Mouse (Mus musculus) c-Kit-positive CD71-negative TER-119-negative erythroid progenitor cells, embryonic 14.5 days (primary cell): ENCODE data around the gene Zkscan1.
"Not testable (repeated sequence)": the region's sequence is repeated elsewhere in the genome, so short reads cannot be mapped to it uniquely, and the experiment has no call there.

Source experiments
- DNase-seq: peaks from one replicate; pipeline ENCODE4 v3.0.0-alpha.2; 2013; ENCODE audit warnings: low read depth

Zkscan1 gene

DNA sequence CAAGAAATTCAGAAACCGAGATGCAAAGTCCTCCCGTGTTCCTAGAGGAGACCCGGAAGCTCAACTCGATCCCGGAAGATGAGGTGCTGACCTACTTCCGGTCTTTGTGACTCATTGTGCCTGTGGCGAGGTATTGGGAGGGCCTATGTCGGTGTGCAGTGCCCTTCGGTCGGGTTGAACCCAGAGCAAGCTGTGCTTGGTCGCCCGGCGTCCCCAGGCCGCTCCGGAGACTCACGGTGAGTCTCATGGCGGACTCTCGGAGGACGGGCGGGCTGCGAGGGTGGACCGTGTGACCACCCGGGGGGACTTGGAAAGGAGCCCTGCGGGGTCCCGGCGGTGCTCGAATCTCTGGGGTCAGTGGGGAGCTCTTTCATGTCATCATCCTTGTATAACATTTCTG lies at the start of gene Zkscan1:
TSS of gene Zkscan1 (plus strand) at position 89 of the 400 bp plus-strand sequence.
- DNase-seq = peak; percentile 84

DNA sequence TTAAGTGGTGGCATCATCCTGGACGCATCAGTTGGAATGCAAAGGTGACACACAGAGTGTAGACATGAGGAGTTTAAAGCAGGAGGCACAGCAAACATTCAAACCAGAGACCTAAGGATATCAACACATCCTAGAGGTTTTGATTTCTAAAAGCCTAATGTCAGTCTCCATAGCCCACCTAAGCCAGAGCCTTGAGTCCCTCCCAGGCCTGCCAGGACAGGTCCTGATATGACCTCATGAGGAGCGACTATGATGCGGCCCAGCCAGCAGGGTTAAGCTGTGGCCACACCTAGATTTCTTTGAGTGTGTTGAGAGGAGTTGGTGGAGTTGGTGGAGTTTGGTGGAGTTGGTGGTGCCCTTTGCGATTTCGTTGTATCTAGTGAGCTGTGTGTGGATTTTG lies 32.0 kb upstream of the Zkscan1 start, which contains the start of gene Smok3c:
TSS of gene Smok3c (plus strand) at position 301 of the 400 bp plus-strand sequence.
- not testable (repeated sequence) for DNase-seq

DNA sequence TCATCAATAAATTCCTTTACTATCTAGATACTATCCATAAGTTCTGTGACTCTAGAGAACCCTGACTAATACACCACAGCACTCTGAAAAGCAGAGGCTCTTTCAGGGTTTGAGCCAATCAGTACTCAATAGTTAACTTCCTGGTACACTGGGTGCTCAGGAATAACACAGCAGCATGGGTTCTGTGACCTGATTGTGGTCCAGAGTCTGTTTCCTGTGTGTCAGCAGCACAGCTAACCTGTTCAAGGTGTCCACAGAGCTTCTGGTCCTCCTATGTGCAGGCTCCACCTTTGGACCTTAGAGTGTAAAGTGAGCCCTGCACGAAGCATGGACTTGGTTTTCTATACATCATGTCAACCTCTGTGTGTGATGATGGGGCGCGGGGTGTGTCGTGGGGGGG lies 11.1 kb upstream of the Zkscan1 start:
- no peak for DNase-seq

GRCm38 (mm10) chr5:138075684-138076083 lies 9.2 kb upstream of the Zkscan1 start:
- DNase-seq = no peak

- no peak for DNase-seq
Measured at GRCm38 (mm10) chr5:138076148-138076547, 8.7 kb upstream of the Zkscan1 start.

DNA sequence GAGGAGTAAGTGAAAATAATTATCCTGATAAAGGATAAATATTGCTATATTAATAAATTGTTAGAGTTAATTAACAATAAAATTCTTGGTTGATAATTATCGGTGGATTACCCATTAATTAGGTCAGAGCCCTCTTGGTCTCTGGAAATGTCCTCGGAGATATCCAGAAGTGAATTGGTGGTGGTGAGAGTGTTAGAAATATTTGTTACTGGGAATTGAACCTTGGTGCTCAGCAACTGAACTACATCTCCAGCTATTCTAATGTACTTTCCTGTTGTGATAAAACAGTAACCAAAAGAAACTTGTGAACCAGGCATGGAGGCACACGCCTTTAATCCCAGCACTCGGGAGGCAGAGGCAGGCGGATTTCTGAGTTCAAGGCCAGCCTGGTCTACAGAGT lies 4.4 kb upstream of the Zkscan1 start:
- DNase-seq = no peak

DNA sequence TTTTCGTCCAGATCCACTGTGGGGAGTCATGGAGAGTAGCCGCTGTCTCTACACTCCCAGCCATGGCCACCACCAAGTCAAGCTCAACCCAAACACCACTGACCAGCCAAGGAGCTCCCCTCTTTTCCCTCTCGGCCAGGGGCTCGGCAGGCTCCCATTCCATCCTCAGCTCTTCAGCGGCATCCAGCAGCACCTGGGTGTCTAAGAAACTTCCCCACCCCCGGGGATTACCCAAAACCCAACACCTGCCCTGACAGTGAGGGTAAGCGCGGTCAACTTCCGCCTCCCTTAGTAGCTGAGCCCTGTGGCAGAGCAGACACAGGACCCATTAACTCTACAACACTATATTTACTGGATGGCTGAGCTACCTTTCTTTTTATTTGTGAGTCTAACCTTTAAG lies 3.4 kb upstream of the Zkscan1 start:
- no peak for DNase-seq

- no peak for DNase-seq
Measured at GRCm38 (mm10) chr5:138083318-138083900, 1.5 kb upstream of the Zkscan1 start.

- no peak for DNase-seq
Measured at GRCm38 (mm10) chr5:138083936-138084335, 948 bp upstream of the Zkscan1 start.

GRCm38 (mm10) chr5:138084507-138084906 lies 377 bp upstream of the Zkscan1 start:
- DNase-seq = no peak

- DNase-seq = no peak
Measured at GRCm38 (mm10) chr5:138085421-138085911, 582 bp downstream of the Zkscan1 start.

DNA sequence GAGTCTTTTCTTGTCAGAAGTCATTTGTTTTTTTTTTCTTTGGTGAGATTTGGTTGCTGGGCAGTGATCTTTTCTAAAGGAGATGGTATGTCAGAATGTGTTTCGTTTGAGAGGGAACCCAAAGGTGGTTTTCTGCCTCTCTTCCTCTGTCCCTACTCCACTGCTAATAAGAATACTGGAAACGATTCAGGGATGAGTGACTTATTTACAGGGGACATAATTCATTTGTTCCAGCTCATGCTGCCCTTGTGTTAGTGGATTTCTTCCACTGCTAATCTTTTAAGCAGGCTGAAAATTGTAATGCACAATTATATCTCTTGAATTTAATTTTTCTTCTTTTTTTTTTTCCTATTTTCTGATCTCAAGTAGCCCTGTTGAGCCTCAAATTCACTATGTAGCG lies 2.0 kb downstream of the Zkscan1 start:
- DNase-seq = no peak

DNA sequence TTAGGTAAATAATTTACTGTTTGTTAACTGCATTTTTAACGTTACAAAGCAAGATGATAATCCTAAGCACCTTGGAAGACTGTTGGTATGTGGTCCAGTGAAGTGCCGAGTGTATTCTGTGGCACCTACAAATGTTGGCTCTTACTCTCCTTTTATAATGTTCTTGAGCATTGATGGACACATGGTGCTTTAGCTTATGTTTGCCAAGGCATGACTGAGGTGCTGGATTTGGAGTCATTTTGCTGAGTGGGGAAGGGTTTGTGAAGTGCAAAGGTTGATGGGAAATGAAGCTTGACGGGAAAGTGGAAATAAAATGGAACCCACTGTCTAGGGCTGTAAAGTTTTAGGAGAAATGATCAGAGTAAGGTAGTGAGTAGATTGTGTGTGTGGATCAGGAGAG lies 3.5 kb downstream of the Zkscan1 start:
- no peak for DNase-seq

DNA sequence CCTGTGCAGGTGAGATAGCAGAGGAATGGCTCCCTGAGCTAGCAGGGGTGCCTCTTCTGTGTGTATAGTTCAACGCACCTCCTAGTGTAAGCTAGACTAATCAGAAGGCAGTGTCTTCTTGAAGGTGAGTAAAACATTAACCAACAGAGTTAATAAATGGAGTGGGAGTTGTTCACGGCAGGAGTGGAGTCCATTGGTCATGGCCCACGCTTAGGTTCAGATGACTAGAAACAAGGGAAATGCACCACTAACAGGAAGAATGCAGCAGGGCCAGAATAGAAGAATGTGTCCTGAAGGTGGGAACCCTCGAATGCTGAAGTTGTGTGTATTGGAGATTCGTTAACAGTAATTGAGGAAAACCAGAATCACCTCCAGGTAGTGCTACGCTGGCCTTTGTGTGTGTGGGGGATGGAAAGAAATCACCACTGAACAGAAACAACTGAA lies 4.2 kb downstream of the Zkscan1 start:
- DNase-seq = no peak

DNA sequence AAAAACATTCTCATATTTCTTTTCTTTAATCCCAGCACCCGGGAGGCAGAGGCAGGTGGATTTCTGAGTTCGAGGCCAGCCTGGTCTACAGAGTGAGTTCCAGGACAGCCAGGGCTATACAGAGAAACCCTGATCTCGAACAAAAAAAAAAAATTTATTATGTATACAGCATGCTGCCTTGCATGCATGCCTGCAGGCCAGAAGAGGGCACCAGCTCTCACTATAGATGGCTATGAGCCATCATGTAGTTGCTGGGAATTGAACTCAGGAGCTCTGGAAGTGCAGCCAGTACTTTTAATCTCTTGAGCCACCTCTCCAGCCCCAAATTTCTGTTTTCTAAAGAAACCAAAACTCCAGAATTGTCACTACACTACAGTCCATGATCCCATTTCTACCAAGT lies 5.4 kb downstream of the Zkscan1 start:
- no peak for DNase-seq

DNA sequence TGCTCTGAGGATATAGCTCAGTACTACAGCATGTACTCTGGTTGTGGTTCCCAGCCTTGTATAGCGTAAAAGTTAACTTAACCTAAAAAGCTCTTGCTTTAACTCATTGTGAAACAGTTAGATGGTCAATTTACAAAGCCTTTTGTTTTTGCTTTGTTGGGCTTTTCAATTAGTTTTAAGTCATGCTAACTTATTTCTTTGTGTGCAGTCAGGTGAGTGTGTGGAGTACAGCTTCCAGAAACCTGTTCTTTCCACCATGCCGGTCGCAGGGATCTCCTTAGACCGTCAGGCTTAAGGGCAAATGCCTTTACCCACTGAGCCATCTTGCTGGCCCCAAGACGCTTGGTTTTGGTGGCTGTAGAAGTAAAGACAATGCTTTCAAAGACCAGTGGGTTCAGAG lies 5.9 kb downstream of the Zkscan1 start:
- no peak for DNase-seq

DNA sequence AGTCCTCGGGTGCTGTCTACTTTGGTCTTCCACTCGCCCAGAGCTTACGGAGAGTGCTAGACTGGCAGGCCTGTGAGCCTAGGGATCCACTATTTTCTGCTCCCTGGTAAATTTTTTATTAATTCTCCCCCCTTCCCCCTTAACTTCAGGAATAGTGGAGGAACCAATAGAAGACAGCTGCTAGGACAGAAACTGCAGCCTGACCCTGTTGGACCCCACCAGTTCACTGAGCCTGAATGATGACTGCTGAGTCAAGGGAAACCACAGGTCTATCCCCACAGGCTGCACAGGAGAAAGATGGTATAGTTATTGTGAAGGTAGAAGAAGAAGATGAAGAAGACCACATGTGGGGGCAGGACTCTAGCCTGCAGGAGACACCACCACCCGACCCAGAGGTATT lies 7.9 kb downstream of the Zkscan1 start:
- no peak for DNase-seq

- DNase-seq = no peak
Measured at GRCm38 (mm10) chr5:138094474-138094873, 9.6 kb downstream of the Zkscan1 start.

DNA sequence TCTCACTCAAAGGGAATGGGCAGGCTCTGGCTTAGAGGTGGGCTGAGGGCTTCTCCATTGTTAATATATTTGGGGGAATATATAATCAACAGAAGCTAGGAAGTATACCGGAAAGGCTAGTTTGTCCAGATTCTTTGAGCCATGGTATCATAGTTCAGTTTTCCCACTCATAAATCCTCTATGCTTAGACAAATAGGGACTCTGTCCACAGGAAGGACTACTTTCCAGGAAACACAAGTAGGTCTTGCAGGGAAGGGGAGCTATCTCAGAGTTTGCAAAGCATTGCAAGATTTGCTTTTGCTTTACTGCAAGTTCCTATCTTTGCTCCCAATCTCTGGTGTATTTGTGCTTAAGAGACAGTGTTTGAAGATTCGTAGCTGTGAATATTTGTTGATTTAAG lies 20.1 kb downstream of the Zkscan1 start:
- no peak for DNase-seq

DNA sequence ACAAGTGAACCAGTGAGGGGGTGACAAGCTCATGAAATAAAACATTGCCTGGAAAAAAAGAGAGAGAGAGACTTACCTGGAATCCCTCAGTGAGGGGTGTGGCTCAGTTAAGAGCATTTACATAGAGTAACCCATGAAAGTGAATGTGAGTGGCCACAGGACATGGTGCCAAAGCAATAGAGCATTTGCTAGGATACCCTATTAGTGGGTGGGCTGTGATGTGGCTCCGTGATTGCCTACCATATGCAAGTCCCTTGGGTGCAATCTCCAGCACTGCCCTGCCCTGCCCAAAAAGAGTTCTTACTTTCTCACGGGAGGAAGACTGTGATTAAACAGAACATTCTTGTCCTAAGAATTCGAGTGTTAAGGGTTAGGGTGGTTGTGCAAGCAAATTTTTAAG lies 22.2 kb downstream of the Zkscan1 start:
- no peak for DNase-seq

GRCm38 (mm10) chr5:138109847-138110396 lies 25.0 kb downstream of the Zkscan1 start:
- DNase-seq = not testable (repeated sequence)

- DNase-seq = peak; percentile 90
Measured at GRCm38 (mm10) chr5:138116255-138117198, 31.6 kb downstream of the Zkscan1 start, which contains the start of gene Zscan21. TSS of gene Zscan21 (plus strand) at chr5:138116903.
